Mouse (Mus musculus): Measurements from ENCODE around the gene Gyg. TPM values are rescaled to one million over a fixed set of nuclear protein-coding genes. Genes with fewer than 3 reads are reported as not detected.

Gyg gene
- total RNA-seq (2023): 141 and 149 TPM in 2 replicates

DNA sequence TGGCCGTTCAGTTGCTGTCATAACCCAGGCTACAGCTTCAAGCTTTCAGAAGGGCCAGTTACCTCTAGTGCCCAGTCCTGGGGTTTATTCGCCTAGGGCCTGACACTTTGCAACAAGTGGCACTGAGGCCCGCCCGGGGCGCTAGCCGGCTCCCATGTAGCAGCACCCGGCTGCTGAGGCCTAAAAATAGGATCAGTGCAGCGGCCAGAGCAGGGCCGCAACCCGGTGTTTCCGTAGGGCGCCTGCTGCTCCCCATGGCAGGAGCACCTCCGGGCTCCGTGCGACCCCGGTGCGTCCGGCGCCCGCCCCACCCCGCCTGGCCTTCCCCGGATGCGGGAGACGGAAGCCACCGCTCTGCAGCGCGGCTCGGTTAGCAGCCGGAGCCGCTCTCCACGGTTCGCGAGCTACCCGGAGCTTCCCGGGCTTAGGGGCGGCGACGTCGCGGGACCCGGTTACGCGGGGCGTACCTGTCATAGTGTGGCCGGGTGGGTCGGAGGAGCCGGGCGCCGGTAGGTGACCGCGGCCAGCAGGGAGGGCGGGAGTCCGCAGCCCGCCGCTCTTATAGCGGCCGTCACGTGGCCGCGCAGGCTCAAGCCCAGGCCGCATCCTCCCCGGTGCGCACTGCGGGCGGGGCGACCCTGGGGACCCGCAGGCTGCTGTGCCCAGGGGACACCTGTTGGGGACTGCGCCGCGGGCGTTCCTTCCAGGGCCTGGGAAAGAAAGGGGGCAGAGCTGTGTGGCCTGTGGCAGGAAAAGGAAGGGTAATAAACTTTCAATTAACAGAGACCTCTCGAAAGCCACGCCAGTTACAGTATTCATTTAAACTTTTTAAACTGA is at the start of gene Gyg:
Gene Gyg (minus strand): TSS at position 787 of the 837 bp plus-strand sequence.

Other genes starting within 250 kb of the Gyg start
- not detected in 2 replicates for gene Cp, start 198.3 kb downstream of the Gyg start, total RNA-seq (2023)
- 53.8 and 67.9 TPM in 2 replicates for gene Hps3, start 120.0 kb downstream of the Gyg start, total RNA-seq (2023)
- 29.0 and 29.3 TPM in 2 replicates for gene Hltf, start 97.5 kb downstream of the Gyg start, total RNA-seq (2023)
- gene Cpa3, start 86.9 kb upstream of the Gyg start, total RNA-seq (2023): 4.6 and 5.7 TPM in 2 replicates
- not detected in 2 replicates for gene Cpb1, start 120.4 kb upstream of the Gyg start, total RNA-seq (2023)
- not detected in 2 replicates for gene Agtr1b, start 211.9 kb upstream of the Gyg start, total RNA-seq (2023)